Mouse (Mus musculus) macrophage (primary cell): ENCODE results near the gene Dnmt3b. TPM values are rescaled to one million over a fixed set of nuclear protein-coding genes. Genes with fewer than 3 reads are reported as not detected.
"Not testable (repeated sequence)": the region's sequence is repeated elsewhere in the genome, so short reads cannot be mapped to it uniquely, and the experiment has no call there.

Source experiments
- H3K27ac ChIP-seq: fragments of 350-480 bp; formaldehyde crosslinking; 2 replicates; pipeline ENCODE4 v1.9.0; 2021
- H3K36me3 ChIP-seq: fragments of 350-480 bp; formaldehyde crosslinking; 2 replicates; pipeline ENCODE4 v1.9.0; 2021; ENCODE audit errors: inconsistent target
- H3K4me3 ChIP-seq: fragments of 350-480 bp; formaldehyde crosslinking; 2 replicates; pipeline ENCODE4 v1.9.0; 2021; ENCODE audit errors: inconsistent target
- H3K79me2 ChIP-seq: fragments of 350-480 bp; formaldehyde crosslinking; 2 replicates; pipeline ENCODE4 v1.9.0; 2021; ENCODE audit errors: inconsistent target
- WGBS: methylation state at CpG from one replicate; pipeline ENCODE4 v1.1.7; 2026; ENCODE audit warnings: inconsistent platforms; ENCODE audit not compliant: missing documents; 5-methylcytosine and 5-hydroxymethylcytosine counted together
- polyA plus RNA-seq: library from polyadenylated mRNA; stranded (reverse); fragments of 250-400 nt; gene quantifications from 3 replicates; pipeline ENCODE4 v1.2.4, GENCODE M21; 2018; ENCODE audit warnings: inconsistent platforms

The Dnmt3b gene
- polyA plus RNA-seq, 1 experiment from 2014 or later = 0.36 TPM

GRCm38 (mm10) chr2:153618439-153618838 is 30.8 kb upstream of the Dnmt3b start:
- Histone ChIP-seq H3K79me2 (no peaks in the 10 kb centered on the region), H3K36me3 (peaks cover 66% of the 10 kb centered on the region), H3K4me3 (no peak overlapping the region), H3K27ac (no peak overlapping the region)
- WGBS = 60% methylated on average over 6 of the region's 6 CpGs

GRCm38 (mm10) chr2:153618889-153619288 is 30.4 kb upstream of the Dnmt3b start:
- no peak overlapping the region for H3K27ac ChIP-seq
- 38% methylated on average over 10 of the region's 10 CpGs for WGBS
- H3K4me3 ChIP-seq = no peak overlapping the region
- no peaks in the 10 kb centered on the region for H3K79me2 ChIP-seq
- peaks cover 70% of the 10 kb centered on the region for H3K36me3 ChIP-seq

GRCm38 (mm10) chr2:153622449-153622848 is 26.8 kb upstream of the Dnmt3b start:
- H3K27ac ChIP-seq = no peak overlapping the region
- H3K4me3 ChIP-seq = no peak overlapping the region
- WGBS = 96% methylated on average over 8 of the region's 10 CpGs
- no peaks in the 10 kb centered on the region; the same call in 1 of the 2 replicates for H3K79me2 ChIP-seq
- H3K36me3 ChIP-seq = peaks cover 94% of the 10 kb centered on the region

- no peak overlapping the region for H3K4me3 ChIP-seq
- 60% methylated on average over 3 of the region's 3 CpGs for WGBS
These were observed 18.3 kb upstream of the Dnmt3b start for GRCm38 (mm10) chr2:153630950-153631349.

GRCm38 (mm10) chr2:153631976-153632870 is 17.0 kb upstream of the Dnmt3b start, which contains the start of gene Commd7:
Commd7 (minus strand) TSS chr2:153632781.
- Histone ChIP-seq H3K4me3 (peak within 1 kb of the TSS; percentile 68), H3K79me2 (peaks cover 32% of the 10 kb centered on the region), H3K27ac (peak within 1 kb of the TSS; percentile 73), H3K36me3 (peaks cover 20% of the 10 kb centered on the region; the same call in 1 of the 2 replicates)
- 2% methylated on average over 51 of the region's 53 CpGs for WGBS

More at GRCm38 (mm10) chr2:153630950-153631349, 18.3 kb upstream of the Dnmt3b start:
- Histone ChIP-seq H3K79me2 (peaks cover 32% of the 10 kb centered on the region), H3K36me3 (peaks cover 32% of the 10 kb centered on the region; the same call in 1 of the 2 replicates), H3K27ac (no peak overlapping the region)

GRCm38 (mm10) chr2:153632871-153633226 is 16.4 kb upstream of the Dnmt3b start:
- WGBS = 6% methylated on average over 2 of the region's 2 CpGs
- Histone ChIP-seq H3K36me3 (peaks cover 14% of the 10 kb centered on the region; the same call in 1 of the 2 replicates), H3K79me2 (peaks cover 32% of the 10 kb centered on the region), H3K27ac (peak overlapping the region; percentile 39; the same call in 1 of the 2 replicates), H3K4me3 (peak overlapping the region; percentile 68; the same call in 1 of the 2 replicates)

GRCm38 (mm10) chr2:153633259-153633658 is 16.0 kb upstream of the Dnmt3b start:
- Histone ChIP-seq H3K36me3 (peaks cover 10% of the 10 kb centered on the region; the same call in 1 of the 2 replicates), H3K4me3 (no peak overlapping the region), H3K27ac (no peak overlapping the region), H3K79me2 (peaks cover 32% of the 10 kb centered on the region)
- 99% methylated on average over 5 of the region's 5 CpGs for WGBS

- Histone ChIP-seq H3K79me2 (no peaks in the 10 kb centered on the region), H3K4me3 (no peak overlapping the region)
- 31% methylated on average over 9 of the region's 15 CpGs for WGBS
These were observed 10.1 kb upstream of the Dnmt3b start for GRCm38 (mm10) chr2:153638977-153639680.

GRCm38 (mm10) chr2:153642496-153642895 is 6.8 kb upstream of the Dnmt3b start:
- Histone ChIP-seq H3K4me3 (no peak overlapping the region), H3K27ac (no peak overlapping the region), H3K36me3 (no peaks in the 10 kb centered on the region), H3K79me2 (no peaks in the 10 kb centered on the region)
- 49% methylated on average over 3 of the region's 3 CpGs for WGBS

More at GRCm38 (mm10) chr2:153638977-153639680, 10.1 kb upstream of the Dnmt3b start:
- H3K27ac ChIP-seq = no peak overlapping the region
- no peaks in the 10 kb centered on the region for H3K36me3 ChIP-seq

- WGBS = 87% methylated on average over 6 of the region's 6 CpGs
- Histone ChIP-seq H3K27ac (no peak overlapping the region), H3K4me3 (no peak overlapping the region), H3K36me3 (no peaks in the 10 kb centered on the region), H3K79me2 (no peaks in the 10 kb centered on the region)
These were observed 6.3 kb upstream of the Dnmt3b start for GRCm38 (mm10) chr2:153642999-153643398.

GRCm38 (mm10) chr2:153648773-153649297 is 415 bp upstream of the Dnmt3b start:
- Histone ChIP-seq H3K4me3 (peak overlapping the region; percentile 20; the same call in 1 of the 2 replicates), H3K27ac (no peak overlapping the region), H3K79me2 (no peaks in the 10 kb centered on the region), H3K36me3 (no peaks in the 10 kb centered on the region)
- WGBS = 41% methylated on average over 14 of the region's 14 CpGs

GRCm38 (mm10) chr2:153650014-153650687 is 901 bp downstream of the Dnmt3b start:
- 7% methylated on average over 28 of the region's 28 CpGs for WGBS
- H3K36me3 ChIP-seq = no peaks in the 10 kb centered on the region
- no peak overlapping the region for H3K27ac ChIP-seq
- no peaks in the 10 kb centered on the region for H3K79me2 ChIP-seq
- peak overlapping the region; percentile 58 for H3K4me3 ChIP-seq

GRCm38 (mm10) chr2:153651681-153652080 is 2.4 kb downstream of the Dnmt3b start:
- 91% methylated on average over 3 of the region's 3 CpGs for WGBS
- Histone ChIP-seq H3K4me3 (no peak overlapping the region), H3K27ac (no peak overlapping the region), H3K79me2 (no peaks in the 10 kb centered on the region), H3K36me3 (no peaks in the 10 kb centered on the region)

- 83% methylated on average over 2 of the region's 8 CpGs for WGBS
- H3K36me3 ChIP-seq, H3K79me2 ChIP-seq, H3K4me3 ChIP-seq, H3K27ac ChIP-seq: not testable (repeated sequence)
These were observed 8.4 kb downstream of the Dnmt3b start for GRCm38 (mm10) chr2:153657659-153658058.
